Mouse (Mus musculus): ENCODE data around the gene Hps4. TPM values are rescaled to one million over a fixed set of nuclear protein-coding genes. Genes with fewer than 3 reads are reported as not detected.

The Hps4 gene
- polyA plus RNA-seq, 1 experiment from 2014 or later = 25.3 TPM

DNA sequence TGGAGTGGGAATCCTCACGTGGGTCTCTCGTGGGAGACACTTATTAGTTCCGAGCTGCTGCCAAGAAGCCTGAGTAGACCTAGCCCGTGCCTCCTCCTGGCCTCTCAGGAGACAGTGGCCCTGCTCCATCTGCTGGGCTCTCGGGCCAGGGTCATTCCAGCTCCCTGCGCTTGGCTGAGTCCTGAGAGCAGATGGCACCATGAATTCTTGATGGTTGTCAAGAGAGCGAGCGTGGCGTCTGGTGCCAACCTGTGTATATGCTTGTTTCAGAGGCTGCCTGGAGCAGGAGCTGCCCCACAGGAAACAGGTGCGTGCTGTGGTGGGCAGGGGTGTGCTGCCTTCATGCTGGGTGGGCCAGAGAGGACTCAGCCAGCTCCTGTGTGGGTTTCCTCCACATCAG, 25.8 kb downstream of the Hps4 start:
- no peak overlapping the region for H3K9ac ChIP-seq (ENCODE audit: low read depth, low read length)
- 93% methylated on average over 10 of the region's 10 CpGs for WGBS
- ATAC-seq (replicated peaks; ENCODE audit: low FRiP score, low read depth) (no peak), DNase-seq (ENCODE audit: low spot score) (no peak)
- H3K36me3 ChIP-seq (ENCODE audit: insufficient read depth, low read length) = peaks cover 46% of the 10 kb centered on the region
- no peak overlapping the region for H3K4me2 ChIP-seq (ENCODE audit: low read length)
- no peaks in the 10 kb centered on the region for H3K9me3 ChIP-seq (replicated peaks; ENCODE audit: low read length)
- no peak overlapping the region for H3K4me3 ChIP-seq (replicated peaks; ENCODE audit: low read depth, low read length)
- no peak for TF ChIP-seq CTCF (IDR thresholded peaks at IDR 0.05; ENCODE audit: low read depth)
- H3K4me1 ChIP-seq (replicated peaks; ENCODE audit: insufficient read depth, low read length) = no peaks in the 10 kb centered on the region
- H3K27me3 ChIP-seq (ENCODE audit: insufficient read depth, low read length) = no peaks in the 10 kb centered on the region
- no peak overlapping the region for H3K27ac ChIP-seq

DNA sequence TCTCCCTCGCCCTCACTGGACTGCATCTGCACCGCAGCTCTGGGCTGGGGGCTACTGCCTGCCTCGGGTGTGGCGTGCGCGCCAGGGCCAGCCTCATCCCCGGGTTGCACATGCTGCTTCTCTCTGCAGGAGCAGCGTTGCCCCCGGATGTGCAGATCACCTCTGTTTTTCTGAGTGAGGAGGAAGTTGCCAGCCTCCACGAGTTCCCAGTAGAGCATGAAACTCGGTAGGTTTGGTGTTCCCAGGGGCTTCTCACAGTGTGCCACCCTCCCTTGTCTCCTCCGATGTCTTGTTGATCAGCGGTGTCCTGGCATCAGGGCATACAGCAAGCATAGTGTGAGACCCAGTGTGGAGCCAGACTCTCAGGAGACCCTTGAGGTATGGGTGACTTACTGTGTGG, 26.4 kb downstream of the Hps4 start:
- H3K4me2 ChIP-seq (ENCODE audit: low read length) = no peak overlapping the region
- no peak overlapping the region for H3K4me3 ChIP-seq (replicated peaks; ENCODE audit: low read depth, low read length)
- ATAC-seq (replicated peaks; ENCODE audit: low FRiP score, low read depth) (no peak), DNase-seq (ENCODE audit: low spot score) (no peak)
- no peak for TF ChIP-seq CTCF (IDR thresholded peaks at IDR 0.05; ENCODE audit: low read depth)
- no peak overlapping the region for H3K27ac ChIP-seq
- H3K27me3 ChIP-seq (ENCODE audit: insufficient read depth, low read length) = no peaks in the 10 kb centered on the region
- H3K4me1 ChIP-seq (replicated peaks; ENCODE audit: insufficient read depth, low read length) = no peaks in the 10 kb centered on the region
- H3K9me3 ChIP-seq (replicated peaks; ENCODE audit: low read length) = no peaks in the 10 kb centered on the region
- peaks cover 50% of the 10 kb centered on the region for H3K36me3 ChIP-seq (ENCODE audit: insufficient read depth, low read length)
- H3K9ac ChIP-seq (ENCODE audit: low read depth, low read length) = no peak overlapping the region
- 87% methylated on average over 13 of the region's 13 CpGs for WGBS

DNA sequence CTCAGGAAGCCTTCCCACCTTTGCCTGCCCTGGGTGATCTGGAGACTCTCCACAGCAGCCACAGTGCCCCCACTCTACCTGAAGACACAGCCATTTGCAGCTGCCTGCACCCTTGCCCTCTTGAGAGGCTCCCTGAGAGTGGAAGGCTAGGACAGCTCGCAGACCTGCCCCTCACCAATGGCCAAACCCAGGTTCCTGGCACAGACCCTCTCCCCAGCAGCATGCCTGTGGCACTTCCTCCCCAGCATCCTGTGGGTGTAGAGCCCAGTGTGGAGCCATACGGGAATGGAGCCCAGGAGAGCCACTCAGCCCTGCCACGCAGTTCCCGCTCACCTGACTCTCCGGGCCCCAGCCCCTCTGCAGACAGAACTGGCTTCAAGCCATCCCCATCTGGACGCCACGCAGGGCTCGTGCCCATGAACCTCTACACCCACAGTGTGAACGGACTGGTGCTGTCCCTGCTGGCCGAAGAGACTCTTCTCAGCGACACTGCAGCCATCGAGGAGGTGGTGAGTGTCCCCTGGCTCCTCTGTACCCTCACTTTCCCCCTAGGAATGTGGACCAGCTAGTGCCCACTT, 27.4 kb downstream of the Hps4 start:
- no peak overlapping the region for H3K27ac ChIP-seq
- peaks cover 52% of the 10 kb centered on the region for H3K36me3 ChIP-seq (ENCODE audit: insufficient read depth, low read length)

DNA sequence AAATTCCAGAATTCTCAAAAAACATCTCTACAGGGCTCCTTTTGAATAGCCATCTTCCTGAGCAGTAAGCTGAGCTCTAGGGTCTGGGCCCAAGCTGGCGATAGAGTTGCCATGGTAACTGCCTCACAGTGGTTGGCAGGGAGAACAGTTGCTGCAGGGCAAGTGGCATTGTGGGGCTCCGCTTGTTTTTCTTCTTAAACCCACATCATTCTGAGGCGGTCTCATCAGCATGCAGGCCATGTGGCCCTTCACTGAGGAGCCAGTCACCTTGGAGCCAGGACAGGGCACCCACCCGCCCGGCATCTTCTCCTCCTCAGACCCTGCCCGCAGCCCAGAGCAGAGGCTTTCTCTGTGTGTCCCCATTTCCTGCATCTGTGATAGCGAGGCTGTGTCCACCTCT, 29.1 kb downstream of the Hps4 start:
- TF ChIP-seq CTCF (IDR thresholded peaks at IDR 0.05; ENCODE audit: low read depth) = no peak
- H3K9me3 ChIP-seq (replicated peaks; ENCODE audit: low read length) = no peaks in the 10 kb centered on the region
- no peak overlapping the region for H3K27ac ChIP-seq
- no peak for DNase-seq (ENCODE audit: low spot score)
- H3K9ac ChIP-seq (ENCODE audit: low read depth, low read length) = no peak overlapping the region
- peaks cover 47% of the 10 kb centered on the region for H3K36me3 ChIP-seq (ENCODE audit: insufficient read depth, low read length)
- 78% methylated on average over 7 of the region's 7 CpGs for WGBS
- H3K4me3 ChIP-seq (replicated peaks; ENCODE audit: low read depth, low read length) = no peak overlapping the region
- H3K4me1 ChIP-seq (replicated peaks; ENCODE audit: insufficient read depth, low read length) = no peaks in the 10 kb centered on the region
- ATAC-seq (replicated peaks; ENCODE audit: low FRiP score, low read depth) = no peak
- no peak overlapping the region for H3K4me2 ChIP-seq (ENCODE audit: low read length)
- H3K27me3 ChIP-seq (ENCODE audit: insufficient read depth, low read length) = no peaks in the 10 kb centered on the region

More for the DNA sequence above, 27.4 kb downstream of the Hps4 start:
- no peaks in the 10 kb centered on the region for H3K9me3 ChIP-seq (replicated peaks; ENCODE audit: low read length)
- H3K4me3 ChIP-seq (replicated peaks; ENCODE audit: low read depth, low read length) = no peak overlapping the region
- H3K4me2 ChIP-seq (ENCODE audit: low read length) = no peak overlapping the region
- H3K4me1 ChIP-seq (replicated peaks; ENCODE audit: insufficient read depth, low read length) = no peaks in the 10 kb centered on the region
- WGBS = 93% methylated on average over 12 of the region's 12 CpGs
- TF ChIP-seq CTCF (IDR thresholded peaks at IDR 0.05; ENCODE audit: low read depth) = no peak
- DNase-seq (ENCODE audit: low spot score) (no peak), ATAC-seq (replicated peaks; ENCODE audit: low FRiP score, low read depth) (no peak)
- H3K9ac ChIP-seq (ENCODE audit: low read depth, low read length) = no peak overlapping the region
- no peaks in the 10 kb centered on the region for H3K27me3 ChIP-seq (ENCODE audit: insufficient read depth, low read length)

DNA sequence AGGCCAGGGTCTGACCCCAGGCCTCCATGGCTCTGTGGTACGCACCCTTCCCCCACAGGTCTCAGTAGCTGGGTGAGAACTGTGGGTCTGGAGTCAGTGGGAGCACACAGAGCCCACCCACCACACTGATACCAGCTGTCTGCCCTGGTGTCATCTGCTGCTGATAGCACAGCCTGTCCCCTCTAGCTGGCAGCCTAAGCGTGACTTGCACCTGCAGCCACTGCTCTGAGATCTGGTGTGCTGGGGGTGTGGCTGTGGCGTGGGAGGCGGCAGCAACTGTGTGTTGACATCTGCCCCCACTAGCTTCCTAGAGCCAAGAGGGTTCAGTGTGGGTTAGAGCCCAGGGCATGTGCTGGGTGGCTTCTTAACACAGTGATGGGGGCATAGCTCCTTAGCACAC, 33.2 kb downstream of the Hps4 start:
- no peak overlapping the region for H3K4me2 ChIP-seq (ENCODE audit: low read length)
- H3K9me3 ChIP-seq (replicated peaks; ENCODE audit: low read length) = no peaks in the 10 kb centered on the region
- TF ChIP-seq CTCF (IDR thresholded peaks at IDR 0.05; ENCODE audit: low read depth) = no peak
- H3K27me3 ChIP-seq (ENCODE audit: insufficient read depth, low read length) = no peaks in the 10 kb centered on the region
- no peak for DNase-seq (ENCODE audit: low spot score)
- no peak overlapping the region for H3K27ac ChIP-seq
- H3K4me3 ChIP-seq (replicated peaks; ENCODE audit: low read depth, low read length) = no peak overlapping the region
- no peaks in the 10 kb centered on the region for H3K4me1 ChIP-seq (replicated peaks; ENCODE audit: insufficient read depth, low read length)
- H3K36me3 ChIP-seq (ENCODE audit: insufficient read depth, low read length) = peaks cover 30% of the 10 kb centered on the region
- no peak overlapping the region for H3K9ac ChIP-seq (ENCODE audit: low read depth, low read length)
- WGBS = 86% methylated on average over 4 of the region's 4 CpGs
- ATAC-seq (replicated peaks; ENCODE audit: low FRiP score, low read depth) = no peak

DNA sequence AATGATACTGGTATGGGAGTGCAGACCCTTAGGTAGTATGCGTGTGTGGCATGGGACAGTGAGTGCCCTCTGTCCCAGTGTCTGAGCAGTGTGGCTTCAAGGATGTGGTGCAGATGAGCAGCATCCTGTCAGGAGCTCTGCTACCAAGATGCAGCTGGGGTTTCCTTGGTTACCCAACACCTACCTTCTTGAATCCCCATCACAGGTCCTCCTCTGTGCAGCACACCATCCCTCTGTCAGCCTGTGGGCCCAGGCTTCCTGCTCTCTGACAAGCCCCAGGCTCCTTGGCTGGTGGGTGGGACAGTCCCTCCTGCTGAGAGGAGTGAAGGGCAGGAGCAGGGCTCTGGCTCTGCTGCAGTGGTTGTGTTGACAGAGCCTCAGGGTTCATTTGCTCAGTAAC, 34.5 kb downstream of the Hps4 start:
- H3K36me3 ChIP-seq (ENCODE audit: insufficient read depth, low read length) = peaks cover 30% of the 10 kb centered on the region
- no peak for TF ChIP-seq CTCF (IDR thresholded peaks at IDR 0.05; ENCODE audit: low read depth)
- WGBS = 100% methylated on average over 1 of the region's 1 CpGs
- DNase-seq (ENCODE audit: low spot score) (no peak), ATAC-seq (replicated peaks; ENCODE audit: low FRiP score, low read depth) (no peak)
- H3K27me3 ChIP-seq (ENCODE audit: insufficient read depth, low read length) = no peaks in the 10 kb centered on the region
- H3K27ac ChIP-seq = no peak overlapping the region
- H3K4me3 ChIP-seq (replicated peaks; ENCODE audit: low read depth, low read length) = no peak overlapping the region
- H3K4me1 ChIP-seq (replicated peaks; ENCODE audit: insufficient read depth, low read length) = no peaks in the 10 kb centered on the region
- H3K9me3 ChIP-seq (replicated peaks; ENCODE audit: low read length) = no peaks in the 10 kb centered on the region
- no peak overlapping the region for H3K9ac ChIP-seq (ENCODE audit: low read depth, low read length)
- H3K4me2 ChIP-seq (ENCODE audit: low read length) = no peak overlapping the region

DNA sequence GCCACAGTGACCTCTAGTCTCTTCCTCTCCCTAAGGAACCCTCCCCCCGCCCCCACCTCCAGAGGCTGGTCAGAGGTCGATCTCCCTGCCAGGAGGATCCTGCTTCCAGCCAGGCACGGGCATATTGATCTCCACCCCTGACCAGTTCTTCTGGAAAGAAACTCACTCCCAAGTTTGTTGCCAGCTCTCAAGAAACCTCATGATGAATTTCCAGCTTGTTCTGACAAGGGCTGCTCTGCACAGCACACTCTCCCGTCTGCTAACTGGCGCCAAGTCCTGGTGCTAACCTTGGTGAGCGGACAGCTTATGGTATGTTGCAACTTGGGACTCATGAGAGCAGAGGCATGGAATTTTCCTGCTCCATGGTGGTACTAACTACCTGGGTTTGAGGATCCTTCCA, 35.8 kb downstream of the Hps4 start:
- H3K9me3 ChIP-seq (replicated peaks; ENCODE audit: low read length) = no peaks in the 10 kb centered on the region
- WGBS = 74% methylated on average over 6 of the region's 6 CpGs
- H3K4me3 ChIP-seq (replicated peaks; ENCODE audit: low read depth, low read length) = no peak overlapping the region
- ATAC-seq (replicated peaks; ENCODE audit: low FRiP score, low read depth) (no peak), DNase-seq (ENCODE audit: low spot score) (no peak)
- no peak overlapping the region for H3K27ac ChIP-seq
- H3K27me3 ChIP-seq (ENCODE audit: insufficient read depth, low read length) = no peaks in the 10 kb centered on the region
- no peak overlapping the region for H3K9ac ChIP-seq (ENCODE audit: low read depth, low read length)
- H3K36me3 ChIP-seq (ENCODE audit: insufficient read depth, low read length) = peaks cover 20% of the 10 kb centered on the region
- TF ChIP-seq CTCF (IDR thresholded peaks at IDR 0.05; ENCODE audit: low read depth) = no peak
- H3K4me1 ChIP-seq (replicated peaks; ENCODE audit: insufficient read depth, low read length) = no peaks in the 10 kb centered on the region
- no peak overlapping the region for H3K4me2 ChIP-seq (ENCODE audit: low read length)

Data from kidney, postnatal 0 days (tissue).